Comparison of ENCODE assay signal across 9 mouse cellular contexts in the genomic region with DNA sequence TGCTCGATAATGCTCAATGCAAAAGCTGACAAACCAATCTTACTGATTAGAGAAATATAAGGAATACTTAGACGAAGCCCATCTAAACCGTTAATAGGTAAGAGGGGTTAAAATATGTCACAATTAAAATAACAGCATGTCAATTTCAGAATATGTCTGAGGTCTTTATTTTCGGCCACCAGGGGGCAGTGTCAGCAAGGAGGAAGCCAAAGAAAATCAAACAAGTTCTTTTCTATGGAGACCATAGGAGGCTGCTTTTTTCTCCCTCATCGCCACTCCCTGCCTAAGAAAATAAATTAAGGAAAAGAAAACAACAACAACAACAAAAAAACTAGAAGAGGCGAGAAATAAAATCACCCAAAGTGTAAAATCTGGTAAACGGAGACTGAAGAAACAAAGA.
DNase-seq lines count a peak whose midpoint lies in the region; ATAC-seq lines count a peak whose summit lies in the region.
"Had no signal": no experiment of that assay in that cellular context is flagged by ENCODE, and none has a peak within 500 bp of the region (broad histone marks: within the 10 kb centered on the region; RNA-seq: fewer than 3 reads in every experiment).

No protein-coding gene starts in this region.

- WGBS in hindbrain, embryonic 14.5 days, result 43% methylated on average over 7 of the region's 7 CpGs

- no peak overlapping the region for H3K27ac ChIP-seq in hindbrain, embryonic 14.5 days

- H3K27me3 ChIP-seq in hindbrain, embryonic 14.5 days (ENCODE audit: control insufficient read depth, insufficient read depth, low read length), result no peaks in the 10 kb centered on the region

- H3K4me1 ChIP-seq in hindbrain, embryonic 14.5 days (replicated peaks; ENCODE audit: control insufficient read depth, insufficient read depth, low read length), result no peaks in the 10 kb centered on the region

- H3K9me3 ChIP-seq in hindbrain, embryonic 14.5 days (ENCODE audit: control insufficient read depth, low read length), result no peaks in the 10 kb centered on the region

- H3K4me3 ChIP-seq in hindbrain, embryonic 14.5 days (replicated peaks; ENCODE audit: low read length), result no peak overlapping the region
- H3K4me3 ChIP-seq: erythroblast, embryonic 14.5 days had no signal

- intact Hi-C loops in left cerebral cortex, postnatal 4 days (cut with DNase I), result no loop called here

- ATAC-seq in hindbrain, embryonic 14.5 days (ENCODE audit: low FRiP score), result peak; percentile 34; the same call in 1 of the 2 replicates

- no peak overlapping the region for H3K9ac ChIP-seq in hindbrain, embryonic 14.5 days

- H3K36me3 ChIP-seq in hindbrain, embryonic 14.5 days (replicated peaks; ENCODE audit: control insufficient read depth, insufficient read depth), result no peaks in the 10 kb centered on the region

- H3K4me2 ChIP-seq in hindbrain, embryonic 14.5 days (replicated peaks), result 0 out of 2 replicates have a peak overlapping the region, but pooled peaks have one; percentile 1

- peak; percentile 52 for DNase-seq in layer of hippocampus, adult 11-12 months (ENCODE audit: low spot score)
- DNase-seq in layer of hippocampus, adult 9-10 months (ENCODE audit: low spot score), result no peak
- peak; percentile 66 for DNase-seq in NIH3T3 (ENCODE audit: low read depth)
- peak; percentile 40 to 59 for DNase-seq in cerebellum, adult 18-20 months
- peak; percentile 80 for DNase-seq in hindbrain, embryonic 14.5 days (ENCODE audit: low spot score)
- peak; percentile 72 for DNase-seq in left cerebral cortex, postnatal 4 days
- DNase-seq in right cerebral cortex, adult 2 months (ENCODE audit: low spot score in 2 of 2), result peak; percentile 62 to 79
- DNase-seq in T-cell, adult 2 months (ENCODE audit: low spot score), result no peak

Comparison
In these comparisons a context has a peak if more than half of its experiments do, and no peak if none do; other contexts are left out.
1. DNase-seq: peak in layer of hippocampus, adult 11-12 months (single experiment), NIH3T3 (single experiment), cerebellum, adult 18-20 months (2 of 2), hindbrain, embryonic 14.5 days (single experiment), left cerebral cortex, postnatal 4 days (single experiment) and right cerebral cortex, adult 2 months (2 of 2); none in layer of hippocampus, adult 9-10 months (single experiment) and T-cell, adult 2 months (single experiment).